Mouse (Mus musculus) testis, adult 2 months (tissue): ENCODE results near the gene Cpsf4l.

Source experiments
- CTCF ChIP-seq: fragments of 200-500 bp; IDR thresholded peaks from 2 replicates; pipeline ENCODE4 v1.5.1; 2012; ENCODE audit warnings: low read depth, mild to moderate bottlenecking, inconsistent platforms, low read length, moderate library complexity; ENCODE audit not compliant: control insufficient read depth, insufficient read depth, insufficient replicate concordance
- POLR2A ChIP-seq: fragments of 200-500 bp; IDR thresholded peaks from 2 replicates; pipeline ENCODE4 v1.6.1; 2012; ENCODE audit warnings: low read depth, mild to moderate bottlenecking, inconsistent platforms, low read length, moderate library complexity; ENCODE audit not compliant: control insufficient read depth

DNA sequence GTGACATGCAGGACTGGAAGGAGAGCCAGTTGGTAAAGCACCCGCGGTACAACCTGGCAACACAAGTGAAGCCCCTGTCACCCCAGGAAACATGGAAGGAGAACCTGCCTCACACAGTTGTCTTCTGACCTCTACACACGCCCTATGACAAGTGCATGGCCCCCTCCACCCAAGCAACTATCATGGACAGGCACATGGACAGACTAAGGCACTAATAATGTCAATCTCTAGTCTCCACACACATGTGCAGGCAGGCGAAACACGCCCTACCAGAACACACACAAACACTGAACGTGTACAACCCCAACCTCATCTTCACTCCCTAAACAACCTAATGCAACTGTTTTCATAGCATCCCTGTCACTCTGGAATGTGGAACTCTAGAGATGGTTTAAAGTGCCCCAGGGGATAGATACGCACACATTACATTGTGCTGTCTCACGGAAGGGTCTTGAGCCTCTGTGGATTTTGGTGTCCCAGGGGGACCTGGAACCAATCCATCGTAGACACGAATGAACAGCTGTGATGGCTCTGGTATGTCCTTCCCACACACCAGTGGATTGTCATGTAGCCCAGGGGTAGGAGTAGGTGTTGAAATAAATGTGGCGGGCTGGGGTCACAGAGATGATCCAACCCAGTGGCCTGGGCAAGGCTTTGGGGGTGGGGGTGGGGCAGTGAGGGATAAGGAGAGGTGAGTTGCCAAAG, 27.2 kb upstream of the Cpsf4l start:
- TF ChIP-seq CTCF (no peak), POLR2A (no peak)
